Mouse (Mus musculus) adrenal gland, adult 8-10 months (tissue): ENCODE results near the gene Trmt10b. TPM values are rescaled to one million over a fixed set of nuclear protein-coding genes. Genes with fewer than 3 reads are reported as not detected.
A peak's percentile ranks its signal among the peaks of the same experiment; 100 is the strongest.

ENCODE experiments used
- DNase-seq: peaks from one replicate; pipeline ENCODE4 v3.0.0; 2022
- total RNA-seq, 4 experiments: library from RNA; stranded (reverse); gene quantifications; 2 replicates each; pipeline ENCODE4 v1.2.4; 2022

The Trmt10b gene
- total RNA-seq, 4 experiments from 2014 or later: 8.0 to 15.0 (median 12.7) TPM

- DNase-seq: peak; percentile 27
Measured at GRCm38 (mm10) chr4:45342286-45343155, 45.6 kb downstream of the Trmt10b start, which contains the start of gene Exosc3. Gene Exosc3, minus strand, starts transcription at chr4:45342732.

- DNase-seq: no peak
Measured at GRCm38 (mm10) chr4:45356653-45357052, 59.7 kb downstream of the Trmt10b start.

Other genes with a start within 250 kb of the Trmt10b start
- 10 to 100 TPM; 11.6 to 19.8 (median 15.7) TPM for gene Fbxo10, start 212.5 kb upstream of the Trmt10b start, total RNA-seq
- 10 to 100 TPM; 58.8 to 88.7 (median 70.4) TPM for gene Tomm5, start 189.0 kb upstream of the Trmt10b start, total RNA-seq
- 1 to 10 TPM; 6.5 to 9.3 (median 8.7) TPM for gene Frmpd1, start 112.3 kb upstream of the Trmt10b start, total RNA-seq
- 10 to 100 TPM; 25.4 to 31.5 (median 27.6) TPM for gene Dcaf10, start 45.0 kb downstream of the Trmt10b start, total RNA-seq
- gene Exosc3, start 45.6 kb downstream of the Trmt10b start, total RNA-seq: 10 to 100 TPM; 22.9 to 40.8 (median 30.9) TPM
- 100 to 1,000 TPM; 191 to 350 (median 261) TPM for gene Slc25a51, start 111.6 kb downstream of the Trmt10b start, total RNA-seq
- 100 to 1,000 TPM in 2 of 4 experiments, 10 to 100 TPM in 2; 39.5 to 104 (median 79.0) TPM for gene Shb, start 235.3 kb downstream of the Trmt10b start, total RNA-seq